Mouse (Mus musculus) erythroblast, embryonic 14.5 days (primary cell): ENCODE data around the gene Bicdl1.

Experiments used
- GATA1 ChIP-seq: IDR thresholded peaks from 2 replicates; pipeline ENCODE4 v1.6.1; 2012; ENCODE audit warnings: low read length, inconsistent platforms, mixed read lengths
- TAL1 ChIP-seq: IDR thresholded peaks from 3 replicates; pipeline ENCODE4 v1.6.1; 2012; ENCODE audit warnings: low read length, inconsistent platforms, mixed read lengths

- TF ChIP-seq GATA1 (no peak), TAL1 (no peak)
Observed at GRCm38 (mm10) chr5:115667210-115667609, 64.2 kb downstream of the Bicdl1 start.
